Mouse (Mus musculus): Measurements from ENCODE around the gene Ap3b1. TPM values are rescaled to one million over a fixed set of nuclear protein-coding genes. Genes with fewer than 3 reads are reported as not detected.
"Not testable (repeated sequence)": the region's sequence is repeated elsewhere in the genome, so short reads cannot be mapped to it uniquely, and the experiment has no call there.

Ap3b1 gene
- total RNA-seq (2014; rRNA removed) (24.7 and 25.8 TPM in 2 replicates), polyA plus RNA-seq (2015; fragmentation: Nextera tagmentation; extraction: Ambion mirVana) (16.8 and 25.2 TPM in 2 replicates)

- no peaks in the 10 kb centered on the region for H3K36me3 ChIP-seq (ENCODE audit: insufficient read depth)
- DNase-seq: peak; percentile 94
- peak; percentile 98 for ATAC-seq
- peaks cover 6% of the 10 kb centered on the region; the same call in 1 of the 2 replicates for H3K4me1 ChIP-seq (ENCODE audit: insufficient read depth)
- peak within 1 kb of the TSS; percentile 72 for H3K9ac ChIP-seq
- H3K27ac ChIP-seq (ENCODE audit: low read depth, low read length): peak within 1 kb of the TSS; percentile 78
- H3K9me3 ChIP-seq (ENCODE audit: low read length): no peaks in the 10 kb centered on the region
- TF ChIP-seq CTCF (IDR thresholded peaks at IDR 0.05; ENCODE audit: low read depth): peak; percentile 20; the same call in 1 of the 2 replicates
- H3K4me2 ChIP-seq (ENCODE audit: low read depth): peak within 1 kb of the TSS; percentile 77
- H3K27me3 ChIP-seq (ENCODE audit: insufficient read depth, low read length): no peaks in the 10 kb centered on the region
- under 1% methylated on average over 76 of the region's 79 CpGs for WGBS
- peak within 1 kb of the TSS; percentile 81 for H3K4me3 ChIP-seq (ENCODE audit: low read depth, low read length)
Measured at GRCm38 (mm10) chr13:94358401-94359265, at the start of gene Ap3b1. Ap3b1 (plus strand) TSS chr13:94358960.

GRCm38 (mm10) chr13:94312812-94313211 lies 45.9 kb upstream of the Ap3b1 start:
- H3K4me1 ChIP-seq (ENCODE audit: insufficient read depth); H3K9me3 ChIP-seq (ENCODE audit: low read length); ATAC-seq; H3K27ac ChIP-seq (ENCODE audit: low read depth, low read length); DNase-seq; H3K9ac ChIP-seq; H3K36me3 ChIP-seq (ENCODE audit: insufficient read depth); H3K27me3 ChIP-seq (ENCODE audit: insufficient read depth, low read length); H3K4me2 ChIP-seq (ENCODE audit: low read depth); H3K4me3 ChIP-seq (ENCODE audit: low read depth, low read length): not testable (repeated sequence)
- WGBS: 90% methylated on average over 8 of the region's 8 CpGs

GRCm38 (mm10) chr13:94316975-94317511 lies 41.7 kb upstream of the Ap3b1 start:
- Histone ChIP-seq H3K36me3 (ENCODE audit: insufficient read depth) (no peaks in the 10 kb centered on the region), H3K4me3 (ENCODE audit: low read depth, low read length) (no peak overlapping the region), H3K9me3 (ENCODE audit: low read length) (no peaks in the 10 kb centered on the region), H3K9ac (no peak overlapping the region), H3K4me2 (ENCODE audit: low read depth) (no peak overlapping the region), H3K27me3 (ENCODE audit: insufficient read depth, low read length) (no peaks in the 10 kb centered on the region), H3K4me1 (ENCODE audit: insufficient read depth) (no peaks in the 10 kb centered on the region), H3K27ac (ENCODE audit: low read depth, low read length) (no peak overlapping the region)
- 14% methylated on average over 10 of the region's 10 CpGs for WGBS
- DNase-seq (peak; percentile 34), ATAC-seq (peak; percentile 66; the same call in 1 of the 2 replicates)
- TF ChIP-seq CTCF (IDR thresholded peaks at IDR 0.05; ENCODE audit: low read depth): no peak

GRCm38 (mm10) chr13:94321094-94321792 lies 37.5 kb upstream of the Ap3b1 start:
- ATAC-seq (peak; percentile 73; the same call in 1 of the 2 replicates), DNase-seq (no peak)
- H3K4me3 ChIP-seq (ENCODE audit: low read depth, low read length): no peak overlapping the region
- H3K9me3 ChIP-seq (ENCODE audit: low read length): 0 out of 2 replicates have a peak, but pooled peaks cover 4% of the 10 kb centered on the region
- no peak for TF ChIP-seq CTCF (IDR thresholded peaks at IDR 0.05; ENCODE audit: low read depth)
- no peaks in the 10 kb centered on the region for H3K4me1 ChIP-seq (ENCODE audit: insufficient read depth)
- H3K9ac ChIP-seq: no peak overlapping the region
- WGBS: 50% methylated on average over 1 of the region's 1 CpGs
- no peaks in the 10 kb centered on the region for H3K27me3 ChIP-seq (ENCODE audit: insufficient read depth, low read length)
- no peak overlapping the region for H3K4me2 ChIP-seq (ENCODE audit: low read depth)
- no peaks in the 10 kb centered on the region for H3K36me3 ChIP-seq (ENCODE audit: insufficient read depth)
- H3K27ac ChIP-seq (ENCODE audit: low read depth, low read length): no peak overlapping the region

GRCm38 (mm10) chr13:94322475-94322874 lies 36.3 kb upstream of the Ap3b1 start:
- Histone ChIP-seq H3K27ac (ENCODE audit: low read depth, low read length) (no peak overlapping the region), H3K4me3 (ENCODE audit: low read depth, low read length) (no peak overlapping the region), H3K9me3 (ENCODE audit: low read length) (0 out of 2 replicates have a peak, but pooled peaks cover 4% of the 10 kb centered on the region), H3K36me3 (ENCODE audit: insufficient read depth) (no peaks in the 10 kb centered on the region), H3K27me3 (ENCODE audit: insufficient read depth, low read length) (no peaks in the 10 kb centered on the region), H3K9ac (no peak overlapping the region), H3K4me1 (ENCODE audit: insufficient read depth) (no peaks in the 10 kb centered on the region), H3K4me2 (ENCODE audit: low read depth) (no peak overlapping the region)
- 90% methylated on average over 4 of the region's 4 CpGs for WGBS
- ATAC-seq (no peak), DNase-seq (no peak)
- no peak for TF ChIP-seq CTCF (IDR thresholded peaks at IDR 0.05; ENCODE audit: low read depth)

GRCm38 (mm10) chr13:94328063-94328462 lies 30.7 kb upstream of the Ap3b1 start:
- TF ChIP-seq CTCF (IDR thresholded peaks at IDR 0.05; ENCODE audit: low read depth): no peak

GRCm38 (mm10) chr13:94329005-94329404 lies 29.8 kb upstream of the Ap3b1 start:
- 89% methylated on average over 6 of the region's 6 CpGs for WGBS
- not testable (repeated sequence) for H3K36me3 ChIP-seq (ENCODE audit: insufficient read depth)

More at GRCm38 (mm10) chr13:94328063-94328462, 30.7 kb upstream of the Ap3b1 start:
- Histone ChIP-seq H3K9me3 (ENCODE audit: low read length) (0 out of 2 replicates have a peak, but pooled peaks cover 4% of the 10 kb centered on the region), H3K36me3 (ENCODE audit: insufficient read depth) (no peaks in the 10 kb centered on the region), H3K4me2 (ENCODE audit: low read depth) (no peak overlapping the region), H3K9ac (no peak overlapping the region), H3K27me3 (ENCODE audit: insufficient read depth, low read length) (no peaks in the 10 kb centered on the region), H3K27ac (ENCODE audit: low read depth, low read length) (no peak overlapping the region), H3K4me3 (ENCODE audit: low read depth, low read length) (no peak overlapping the region), H3K4me1 (ENCODE audit: insufficient read depth) (no peaks in the 10 kb centered on the region; the same call in 1 of the 2 replicates)
- DNase-seq (no peak), ATAC-seq (no peak)
- WGBS: 72% methylated on average over 3 of the region's 3 CpGs

More at GRCm38 (mm10) chr13:94329005-94329404, 29.8 kb upstream of the Ap3b1 start:
- H3K4me1 ChIP-seq (ENCODE audit: insufficient read depth); H3K27ac ChIP-seq (ENCODE audit: low read depth, low read length); ATAC-seq; H3K9ac ChIP-seq; DNase-seq; H3K4me2 ChIP-seq (ENCODE audit: low read depth); H3K27me3 ChIP-seq (ENCODE audit: insufficient read depth, low read length); H3K9me3 ChIP-seq (ENCODE audit: low read length); H3K4me3 ChIP-seq (ENCODE audit: low read depth, low read length): not testable (repeated sequence)
